Mouse (Mus musculus): ENCODE results near the gene Rnf208. TPM values are rescaled to one million over a fixed set of nuclear protein-coding genes. Genes with fewer than 3 reads are reported as not detected.

Gene Rnf208
- polyA plus RNA-seq, 1 experiment from 2014 or later: 21.8 TPM

DNA sequence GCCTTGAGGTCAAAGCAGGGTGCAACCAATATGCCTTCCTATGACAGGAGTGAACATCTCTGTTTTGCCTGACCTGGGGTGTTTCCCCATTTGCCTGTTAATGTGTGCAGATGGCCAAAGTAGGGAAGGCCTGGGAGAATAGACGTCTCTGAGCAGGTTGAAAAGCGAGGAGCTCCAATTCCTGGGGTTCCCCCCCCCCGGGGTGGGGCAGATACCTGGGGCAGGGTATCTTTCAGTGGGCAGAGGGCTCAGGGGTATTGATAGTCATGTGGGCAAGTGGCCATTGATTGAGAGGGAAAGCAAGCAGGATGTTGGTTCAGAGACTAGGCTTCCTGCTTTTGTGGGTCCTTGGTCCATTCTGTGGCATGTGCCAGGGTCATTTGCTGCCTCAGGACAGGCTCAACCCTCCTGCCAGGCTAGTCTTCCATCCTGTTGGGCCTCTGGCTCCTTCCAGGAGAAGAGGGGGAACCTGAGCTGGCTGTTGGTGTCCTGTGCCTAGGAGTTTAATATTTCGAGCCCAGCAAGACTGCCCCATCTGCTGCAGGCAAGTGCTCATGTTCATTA is 25.8 kb downstream of the Rnf208 start:
- H3K27me3 ChIP-seq: peaks cover 11% of the 10 kb centered on the region
- H3K9me3 ChIP-seq (replicated peaks): no peaks in the 10 kb centered on the region
- ATAC-seq (replicated peaks; ENCODE audit: low FRiP score): no peak
- no peak overlapping the region for H3K27ac ChIP-seq
- no peak overlapping the region for H3K4me3 ChIP-seq (replicated peaks)
- no peak overlapping the region for H3K9ac ChIP-seq
- H3K4me2 ChIP-seq: no peak overlapping the region
- H3K4me1 ChIP-seq: peaks cover 60% of the 10 kb centered on the region
- H3K36me3 ChIP-seq: peaks cover 25% of the 10 kb centered on the region
- 71% methylated on average over 4 of the region's 4 CpGs for WGBS

DNA sequence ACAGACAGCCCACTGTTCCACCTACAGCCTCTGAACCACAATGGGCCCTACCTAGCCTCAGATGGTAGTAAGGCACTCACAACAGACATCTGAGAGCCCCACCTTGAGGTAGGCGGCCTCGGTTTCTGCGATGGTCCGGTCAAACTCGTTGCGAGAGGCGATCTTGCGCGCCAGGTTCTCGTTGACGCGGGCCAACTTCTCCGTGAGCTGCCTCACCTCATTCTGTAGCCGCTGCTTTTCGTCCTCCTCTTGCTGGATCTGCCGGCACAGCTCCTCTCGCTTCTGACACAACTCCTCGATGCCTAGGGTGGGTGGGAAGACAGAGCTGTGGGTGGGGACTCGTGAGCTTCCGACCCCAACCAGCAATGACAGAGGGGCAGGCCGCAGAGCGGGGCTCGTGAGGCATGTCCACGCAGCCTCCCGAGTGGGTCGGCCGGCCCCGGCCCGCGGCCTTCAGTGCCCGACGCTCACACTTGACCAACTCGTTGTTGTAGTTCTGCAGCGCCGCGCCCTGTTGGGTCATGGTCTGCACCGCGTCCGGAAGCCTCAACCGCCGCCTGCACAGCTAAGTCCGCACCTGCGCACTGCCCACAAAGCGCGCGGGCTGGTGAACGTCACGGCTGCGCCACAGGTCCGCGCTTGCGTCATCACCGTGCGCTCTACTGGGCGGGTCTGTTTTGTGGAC is 29.9 kb downstream of the Rnf208 start, which contains the start of the genes Ssna1 and Anapc2:
Gene Ssna1 (minus strand): TSS at position 612 of the 685 bp plus-strand sequence.
Gene Anapc2 (plus strand): TSS at position 652 of the 685 bp plus-strand sequence.
- under 1% methylated on average over 55 of the region's 55 CpGs for WGBS
- peak; percentile 97 for ATAC-seq (replicated peaks; ENCODE audit: low FRiP score)
- peak within 1 kb of the TSS; percentile 93 for H3K4me2 ChIP-seq
- no peaks in the 10 kb centered on the region for H3K9me3 ChIP-seq (replicated peaks)
- peaks cover 36% of the 10 kb centered on the region for H3K4me1 ChIP-seq
- no peaks in the 10 kb centered on the region for H3K27me3 ChIP-seq
- H3K27ac ChIP-seq: peak within 1 kb of the TSS; percentile 85
- H3K36me3 ChIP-seq: peaks cover 61% of the 10 kb centered on the region
- peak within 1 kb of the TSS; percentile 73 for H3K4me3 ChIP-seq (replicated peaks)
- peak within 1 kb of the TSS; percentile 87 for H3K9ac ChIP-seq

DNA sequence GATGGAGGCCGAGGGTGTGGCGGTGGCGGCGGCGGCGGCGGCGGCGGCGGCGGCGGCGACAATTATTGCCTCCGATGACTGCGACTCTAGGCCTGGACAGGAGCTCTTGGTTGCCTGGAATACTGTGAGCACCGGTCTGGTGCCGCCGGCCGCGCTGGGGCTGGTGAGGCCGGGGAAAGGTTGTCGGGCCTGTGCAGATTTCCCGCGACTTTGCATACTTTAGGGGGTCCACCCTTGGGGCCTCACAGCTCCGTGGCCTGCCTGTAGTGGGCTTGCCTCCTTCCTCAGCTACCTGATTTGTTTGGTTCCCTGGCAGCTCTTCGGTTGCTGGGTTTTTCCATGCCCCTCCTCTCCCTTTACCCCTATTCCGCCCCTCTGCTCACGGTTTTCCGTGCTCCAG is 30.5 kb downstream of the Rnf208 start:
- H3K4me3 ChIP-seq (replicated peaks): peak overlapping the region; percentile 73
- peaks cover 30% of the 10 kb centered on the region for H3K4me1 ChIP-seq
- WGBS: under 1% methylated on average over 28 of the region's 29 CpGs
- H3K27me3 ChIP-seq: no peaks in the 10 kb centered on the region
- H3K27ac ChIP-seq: peak overlapping the region; percentile 61
- peak overlapping the region; percentile 93 for H3K4me2 ChIP-seq
- peak overlapping the region; percentile 87 for H3K9ac ChIP-seq
- H3K9me3 ChIP-seq (replicated peaks): no peaks in the 10 kb centered on the region
- ATAC-seq (replicated peaks; ENCODE audit: low FRiP score): peak; percentile 65
- peaks cover 67% of the 10 kb centered on the region for H3K36me3 ChIP-seq

DNA sequence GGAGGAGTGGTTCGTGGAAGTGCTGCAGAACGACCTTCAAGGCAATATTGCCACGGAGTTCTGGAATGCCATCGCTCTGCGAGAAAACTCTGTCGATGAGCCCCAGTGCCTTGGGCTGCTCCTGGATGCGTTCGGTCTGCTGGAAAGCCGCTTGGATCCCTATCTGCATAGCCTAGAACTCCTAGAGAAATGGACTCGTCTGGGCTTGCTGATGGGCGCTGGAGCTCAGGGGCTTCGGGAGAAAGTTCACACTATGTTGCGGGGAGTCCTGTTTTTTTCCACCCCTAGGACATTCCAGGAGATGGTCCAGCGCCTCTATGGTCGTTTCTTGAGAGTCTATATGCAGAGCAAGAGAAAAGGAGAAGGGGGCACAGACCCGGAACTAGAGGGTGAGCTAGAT is 31.0 kb downstream of the Rnf208 start:
- 29% methylated on average over 16 of the region's 16 CpGs for WGBS
- peaks cover 30% of the 10 kb centered on the region for H3K4me1 ChIP-seq
- peaks cover 72% of the 10 kb centered on the region for H3K36me3 ChIP-seq
- H3K27me3 ChIP-seq: no peaks in the 10 kb centered on the region
- no peaks in the 10 kb centered on the region for H3K9me3 ChIP-seq (replicated peaks)
- H3K27ac ChIP-seq: 0 out of 2 replicates have a peak overlapping the region, but pooled peaks have one; percentile 61
- H3K9ac ChIP-seq: peak overlapping the region; percentile 87
- ATAC-seq (replicated peaks; ENCODE audit: low FRiP score): no peak
- H3K4me3 ChIP-seq (replicated peaks): peak overlapping the region; percentile 73
- H3K4me2 ChIP-seq: peak overlapping the region; percentile 93

DNA sequence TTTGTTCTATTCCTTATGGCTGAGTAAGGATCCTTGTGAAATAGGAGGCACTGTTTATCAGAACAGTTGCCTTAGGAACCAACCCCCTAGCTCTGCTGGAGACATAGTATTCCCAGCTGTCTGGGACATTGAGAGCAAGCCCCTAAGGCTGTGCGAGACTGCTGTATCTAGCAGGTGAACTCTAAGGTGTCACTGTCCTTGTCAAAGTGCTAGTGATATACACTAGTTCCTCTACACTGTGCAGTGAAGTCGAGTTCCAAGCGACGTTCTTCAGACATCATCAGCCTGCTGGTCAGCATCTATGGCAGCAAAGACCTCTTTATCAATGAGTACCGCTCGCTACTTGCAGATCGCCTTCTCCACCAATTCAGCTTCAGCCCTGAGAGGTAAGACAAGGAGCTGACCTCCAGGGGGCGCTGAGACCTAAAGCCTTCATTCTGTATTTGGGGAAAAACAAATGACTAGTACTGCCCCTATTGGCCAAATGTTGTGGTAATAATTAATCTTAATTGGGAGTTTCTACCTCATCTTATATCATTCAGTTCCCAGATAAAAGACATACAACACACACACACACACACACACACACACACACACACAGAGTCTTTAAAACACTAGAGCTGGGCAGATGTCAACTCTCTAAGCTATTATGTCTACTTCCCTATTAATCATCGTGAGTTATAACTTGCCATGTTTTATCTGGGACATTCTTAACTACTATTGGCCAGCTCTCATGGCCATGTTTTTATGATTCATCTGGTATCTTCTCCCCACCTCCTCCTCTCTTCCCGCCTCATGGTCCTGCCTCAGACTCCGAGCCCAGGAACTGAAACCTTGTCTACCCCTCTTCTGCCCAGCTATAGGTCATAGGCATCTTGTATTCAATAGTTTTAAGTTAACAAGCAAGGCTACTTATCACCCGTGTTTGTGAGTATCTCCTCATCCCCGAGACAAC is 37.1 kb downstream of the Rnf208 start:
- Histone ChIP-seq H3K27me3 (no peaks in the 10 kb centered on the region), H3K4me2 (no peak overlapping the region), H3K4me1 (peaks cover 3% of the 10 kb centered on the region; the same call in 1 of the 2 replicates), H3K9ac (no peak overlapping the region), H3K9me3 (replicated peaks) (no peaks in the 10 kb centered on the region), H3K4me3 (replicated peaks) (no peak overlapping the region), H3K36me3 (peaks cover 98% of the 10 kb centered on the region), H3K27ac (no peak overlapping the region)
- no peak; the same call in 1 of the 2 replicates for ATAC-seq (replicated peaks; ENCODE audit: low FRiP score)
- WGBS: 66% methylated on average over 13 of the region's 13 CpGs

DNA sequence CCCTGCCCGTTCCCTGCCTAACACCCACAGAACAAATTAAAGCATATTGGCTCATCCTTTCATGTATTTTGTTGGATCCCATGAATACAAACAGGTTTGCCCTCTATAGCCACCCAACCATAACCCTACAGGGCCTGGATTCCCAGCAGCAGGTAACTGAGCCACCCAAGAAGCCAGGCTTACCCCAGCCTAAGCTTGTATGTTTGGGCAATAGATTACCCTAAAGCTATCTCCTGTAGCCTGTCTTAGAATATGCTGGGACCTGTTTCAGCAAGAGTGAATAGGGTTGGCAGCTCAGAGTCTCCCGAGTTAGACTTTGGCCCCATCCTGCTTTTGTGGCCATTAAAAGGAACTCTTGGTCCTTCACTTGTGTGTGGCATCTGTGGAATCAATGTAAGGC is 43.5 kb downstream of the Rnf208 start:
- Histone ChIP-seq H3K27ac (0 out of 2 replicates have a peak overlapping the region, but pooled peaks have one; percentile 61), H3K4me1 (peaks cover 13% of the 10 kb centered on the region), H3K4me3 (replicated peaks) (no peak overlapping the region), H3K9ac (no peak overlapping the region), H3K36me3 (peaks cover 57% of the 10 kb centered on the region), H3K27me3 (peaks cover 29% of the 10 kb centered on the region), H3K9me3 (replicated peaks) (no peaks in the 10 kb centered on the region), H3K4me2 (no peak overlapping the region)
- WGBS: 90% methylated on average over 2 of the region's 2 CpGs
- no peak for ATAC-seq (replicated peaks; ENCODE audit: low FRiP score)

DNA sequence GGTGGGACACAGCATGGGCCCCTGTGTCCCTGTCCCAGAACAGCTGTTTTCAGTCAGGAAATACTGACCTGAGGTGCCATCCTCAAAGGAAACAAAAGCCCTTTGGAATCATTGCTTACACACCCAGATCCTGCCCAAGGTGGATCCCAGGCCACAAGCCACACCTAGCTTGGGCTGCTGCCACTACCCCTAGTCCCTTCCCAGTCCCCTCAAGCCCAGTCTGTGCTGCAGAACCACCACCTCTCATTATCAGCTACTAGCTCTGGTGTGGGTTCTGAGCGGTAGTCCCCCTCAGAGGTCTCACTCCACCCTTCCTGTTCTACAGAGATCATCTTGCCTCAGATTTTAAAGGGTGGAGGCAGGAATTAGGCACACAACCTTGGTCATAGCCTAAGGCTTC is 44.3 kb downstream of the Rnf208 start:
- Histone ChIP-seq H3K27me3 (peaks cover 37% of the 10 kb centered on the region), H3K27ac (peak overlapping the region; percentile 61; the same call in 1 of the 2 replicates), H3K4me2 (no peak overlapping the region), H3K4me1 (peaks cover 21% of the 10 kb centered on the region), H3K4me3 (replicated peaks) (no peak overlapping the region), H3K9me3 (replicated peaks) (no peaks in the 10 kb centered on the region), H3K36me3 (peaks cover 50% of the 10 kb centered on the region), H3K9ac (no peak overlapping the region)
- no peak for ATAC-seq (replicated peaks; ENCODE audit: low FRiP score)
- 76% methylated on average over 1 of the region's 1 CpGs for WGBS

DNA sequence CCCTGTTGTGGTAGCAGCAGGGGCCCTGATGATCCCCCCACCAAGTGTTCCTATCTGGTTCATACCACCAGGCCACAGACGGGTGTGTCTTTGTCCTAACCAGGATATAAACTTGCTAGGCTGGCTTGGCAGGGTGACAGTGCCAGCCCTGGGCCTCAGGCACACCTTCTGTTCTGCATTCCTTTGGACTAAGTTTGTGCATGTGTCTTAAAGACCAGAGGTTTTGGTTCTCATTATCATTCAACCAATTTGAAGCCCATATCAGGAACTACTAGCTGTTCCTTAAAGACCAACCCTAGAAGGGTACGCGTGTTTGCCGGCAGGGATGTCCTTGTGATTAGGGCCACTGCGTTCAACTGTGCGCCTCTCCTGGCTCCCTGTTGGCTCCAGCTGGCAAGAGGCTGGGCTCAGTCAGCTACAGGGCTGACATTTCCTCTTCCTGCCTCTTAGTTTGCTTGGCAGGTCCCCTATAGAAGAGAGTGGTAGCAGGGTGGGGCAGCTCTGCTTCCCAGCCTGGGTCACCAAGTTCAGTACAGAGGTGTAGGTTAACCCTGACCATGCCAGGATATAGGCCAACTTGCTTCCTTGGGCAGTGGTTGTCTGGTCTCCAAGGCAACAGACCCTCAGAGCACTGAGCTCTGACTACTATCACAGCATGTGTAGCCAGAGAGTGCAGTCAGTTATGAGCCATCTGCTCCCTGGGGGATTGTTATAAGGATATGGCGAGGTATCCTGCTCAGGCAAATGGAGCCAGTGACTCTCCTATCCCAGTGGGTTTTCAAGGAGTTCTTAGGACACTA is 45.0 kb downstream of the Rnf208 start:
- H3K4me2 ChIP-seq: no peak overlapping the region

DNA sequence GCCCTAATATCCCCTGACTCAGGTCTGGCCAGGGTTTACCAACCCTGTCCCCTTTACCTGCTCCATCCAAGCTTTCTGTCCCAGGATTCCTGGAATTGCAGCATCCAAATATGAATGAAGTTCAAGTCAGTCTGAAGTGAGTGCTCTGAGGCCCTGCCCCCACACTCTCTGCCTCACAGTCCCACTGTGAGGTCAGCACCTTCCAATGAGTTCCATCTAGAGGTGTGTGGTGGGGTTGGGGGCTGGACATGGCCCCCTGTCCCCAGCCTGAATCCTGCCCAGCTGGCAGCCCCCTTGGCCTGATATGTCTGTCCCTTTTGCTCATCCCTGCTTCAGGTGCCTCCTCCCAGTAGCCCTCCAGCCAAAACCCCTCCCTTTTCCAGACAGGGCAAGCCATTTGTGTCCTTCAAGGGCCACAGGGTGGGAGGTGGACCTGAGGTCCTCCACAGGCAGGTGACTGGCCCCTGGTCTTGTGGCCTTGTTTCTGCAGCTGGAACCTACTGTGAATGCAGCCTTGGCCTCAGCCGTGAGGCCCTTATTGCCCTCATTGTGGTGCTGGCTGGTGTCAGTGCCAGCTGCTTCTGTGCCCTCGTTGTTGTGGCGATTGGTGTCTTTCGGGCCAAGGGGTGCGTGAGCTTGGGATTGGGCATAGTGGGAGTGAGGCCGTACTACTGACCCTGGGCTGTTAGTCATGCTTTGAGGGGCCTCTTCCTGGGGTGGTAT is 46.0 kb downstream of the Rnf208 start, which contains the start of gene Tmem210:
Gene Tmem210 (plus strand): TSS at position 219 of the 723 bp plus-strand sequence.
- Histone ChIP-seq H3K4me1 (peaks cover 36% of the 10 kb centered on the region), H3K4me3 (replicated peaks) (no peak within 1 kb of the TSS), H3K27ac (0 out of 2 replicates have a peak within 1 kb of the TSS, but pooled peaks have one; percentile 61), H3K9me3 (replicated peaks) (no peaks in the 10 kb centered on the region), H3K36me3 (peaks cover 34% of the 10 kb centered on the region), H3K9ac (no peak within 1 kb of the TSS), H3K4me2 (no peak within 1 kb of the TSS), H3K27me3 (peaks cover 54% of the 10 kb centered on the region)
- no peak for ATAC-seq (replicated peaks; ENCODE audit: low FRiP score)
- WGBS: 85% methylated on average over 6 of the region's 6 CpGs

More for the DNA sequence above, 45.0 kb downstream of the Rnf208 start:
- Histone ChIP-seq H3K4me3 (replicated peaks) (no peak overlapping the region), H3K9me3 (replicated peaks) (no peaks in the 10 kb centered on the region), H3K27ac (0 out of 2 replicates have a peak overlapping the region, but pooled peaks have one; percentile 61), H3K36me3 (peaks cover 45% of the 10 kb centered on the region), H3K4me1 (peaks cover 28% of the 10 kb centered on the region), H3K27me3 (peaks cover 44% of the 10 kb centered on the region), H3K9ac (no peak overlapping the region)
- 55% methylated on average over 7 of the region's 7 CpGs for WGBS
- no peak; the same call in 1 of the 2 replicates for ATAC-seq (replicated peaks; ENCODE audit: low FRiP score)

DNA sequence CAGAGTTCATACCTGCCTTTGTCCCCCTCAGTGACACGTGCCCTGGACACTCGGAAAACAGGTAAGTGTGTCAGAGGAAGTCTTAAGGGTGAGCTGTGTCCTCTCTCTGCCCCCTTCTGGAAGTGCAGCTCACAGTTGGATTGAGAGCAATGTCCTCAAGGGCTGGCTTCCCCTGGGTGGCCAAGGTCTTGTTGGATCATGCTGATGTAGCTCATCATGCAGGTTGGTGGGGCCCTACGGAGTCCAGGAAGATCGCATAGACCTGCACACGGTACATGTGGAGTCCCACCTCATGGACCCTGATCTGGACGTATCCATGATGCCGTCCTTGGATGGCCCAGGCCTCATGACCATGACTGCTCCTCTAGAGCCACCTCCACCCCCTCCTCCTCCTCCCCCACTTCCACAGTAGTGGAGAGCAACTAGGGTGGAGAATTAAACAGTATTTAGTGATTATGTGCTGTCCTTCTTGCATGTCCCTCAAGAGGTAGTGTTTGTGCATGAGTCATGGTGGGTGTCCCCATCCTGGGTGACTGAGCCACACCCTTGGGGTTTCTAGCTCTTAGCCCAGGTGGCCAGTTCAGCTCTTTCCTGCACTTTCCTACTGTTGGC is 46.8 kb downstream of the Rnf208 start:
- Histone ChIP-seq H3K27ac (no peak overlapping the region), H3K9me3 (replicated peaks) (no peaks in the 10 kb centered on the region), H3K27me3 (peaks cover 62% of the 10 kb centered on the region), H3K4me2 (no peak overlapping the region), H3K4me3 (replicated peaks) (no peak overlapping the region), H3K36me3 (peaks cover 26% of the 10 kb centered on the region), H3K4me1 (peaks cover 36% of the 10 kb centered on the region), H3K9ac (no peak overlapping the region)
- no peak for ATAC-seq (replicated peaks; ENCODE audit: low FRiP score)
- 83% methylated on average over 7 of the region's 7 CpGs for WGBS
